Mouse (Mus musculus): Measurements from ENCODE around the gene Lrrc8c. TPM values are rescaled to one million over a fixed set of nuclear protein-coding genes. Genes with fewer than 3 reads are reported as not detected.

Gene Lrrc8c
- polyA plus RNA-seq, 1 experiment: 14.7 TPM

- H3K4me3 ChIP-seq (ENCODE audit: control insufficient read depth, low read depth, low read length): no peak overlapping the region
- H3K27ac ChIP-seq (ENCODE audit: control insufficient read depth, insufficient read depth, low read depth, low read length): no peak overlapping the region
- H3K27me3 ChIP-seq (ENCODE audit: control insufficient read depth, insufficient read depth, low read length): no peaks in the 10 kb centered on the region
- no peaks in the 10 kb centered on the region for H3K36me3 ChIP-seq (ENCODE audit: control insufficient read depth, insufficient read depth, low read length)
- TF ChIP-seq CTCF (IDR thresholded peaks at IDR 0.05; ENCODE audit: control insufficient read depth, insufficient read depth, insufficient replicate concordance, low read depth, low read length) (no peak), POLR2A (IDR thresholded peaks at IDR 0.05; ENCODE audit: control insufficient read depth, low read depth, low read length) (no peak)
- H3K4me1 ChIP-seq (ENCODE audit: control insufficient read depth, insufficient read depth, low read length): peaks cover 9% of the 10 kb centered on the region
These were observed 34.3 kb upstream of the Lrrc8c start for GRCm38 (mm10) chr5:105484891-105485290.

GRCm38 (mm10) chr5:105490211-105490610 is 29.0 kb upstream of the Lrrc8c start:
- no peaks in the 10 kb centered on the region for H3K27me3 ChIP-seq (ENCODE audit: control insufficient read depth, insufficient read depth, low read length)
- no peak overlapping the region for H3K27ac ChIP-seq (ENCODE audit: control insufficient read depth, insufficient read depth, low read depth, low read length)
- H3K4me3 ChIP-seq (ENCODE audit: control insufficient read depth, low read depth, low read length): no peak overlapping the region
- H3K36me3 ChIP-seq (ENCODE audit: control insufficient read depth, insufficient read depth, low read length): no peaks in the 10 kb centered on the region
- TF ChIP-seq POLR2A (IDR thresholded peaks at IDR 0.05; ENCODE audit: control insufficient read depth, low read depth, low read length): no peak
- TF ChIP-seq CTCF (IDR thresholded peaks at IDR 0.05; ENCODE audit: control insufficient read depth, insufficient read depth, insufficient replicate concordance, low read depth, low read length): no peak
- no peaks in the 10 kb centered on the region for H3K4me1 ChIP-seq (ENCODE audit: control insufficient read depth, insufficient read depth, low read length)

- Histone ChIP-seq H3K36me3 (ENCODE audit: control insufficient read depth, insufficient read depth, low read length) (no peaks in the 10 kb centered on the region), H3K27me3 (ENCODE audit: control insufficient read depth, insufficient read depth, low read length) (no peaks in the 10 kb centered on the region), H3K4me1 (ENCODE audit: control insufficient read depth, insufficient read depth, low read length) (no peaks in the 10 kb centered on the region), H3K27ac (ENCODE audit: control insufficient read depth, insufficient read depth, low read depth, low read length) (no peak overlapping the region), H3K4me3 (ENCODE audit: control insufficient read depth, low read depth, low read length) (no peak overlapping the region)
- TF ChIP-seq CTCF (IDR thresholded peaks at IDR 0.05; ENCODE audit: control insufficient read depth, insufficient read depth, insufficient replicate concordance, low read depth, low read length): no peak
- TF ChIP-seq POLR2A (IDR thresholded peaks at IDR 0.05; ENCODE audit: control insufficient read depth, low read depth, low read length): no peak
These were observed 27.8 kb upstream of the Lrrc8c start for GRCm38 (mm10) chr5:105491389-105491788.

GRCm38 (mm10) chr5:105492367-105493246 is 26.6 kb upstream of the Lrrc8c start:
- TF ChIP-seq POLR2A (IDR thresholded peaks at IDR 0.05; ENCODE audit: control insufficient read depth, low read depth, low read length) (no peak), CTCF (IDR thresholded peaks at IDR 0.05; ENCODE audit: control insufficient read depth, insufficient read depth, insufficient replicate concordance, low read depth, low read length) (no peak)
- no peaks in the 10 kb centered on the region for H3K4me1 ChIP-seq (ENCODE audit: control insufficient read depth, insufficient read depth, low read length)
- H3K4me3 ChIP-seq (ENCODE audit: control insufficient read depth, low read depth, low read length): no peak overlapping the region
- no peaks in the 10 kb centered on the region for H3K27me3 ChIP-seq (ENCODE audit: control insufficient read depth, insufficient read depth, low read length)
- H3K27ac ChIP-seq (ENCODE audit: control insufficient read depth, insufficient read depth, low read depth, low read length): no peak overlapping the region
- H3K36me3 ChIP-seq (ENCODE audit: control insufficient read depth, insufficient read depth, low read length): no peaks in the 10 kb centered on the region

- H3K27ac ChIP-seq (ENCODE audit: control insufficient read depth, insufficient read depth, low read depth, low read length): no peak overlapping the region
- H3K4me1 ChIP-seq (ENCODE audit: control insufficient read depth, insufficient read depth, low read length): no peaks in the 10 kb centered on the region
- TF ChIP-seq CTCF (IDR thresholded peaks at IDR 0.05; ENCODE audit: control insufficient read depth, insufficient read depth, insufficient replicate concordance, low read depth, low read length) (no peak), POLR2A (IDR thresholded peaks at IDR 0.05; ENCODE audit: control insufficient read depth, low read depth, low read length) (no peak)
- H3K4me3 ChIP-seq (ENCODE audit: control insufficient read depth, low read depth, low read length): no peak overlapping the region
- H3K36me3 ChIP-seq (ENCODE audit: control insufficient read depth, insufficient read depth, low read length): no peaks in the 10 kb centered on the region
- no peaks in the 10 kb centered on the region for H3K27me3 ChIP-seq (ENCODE audit: control insufficient read depth, insufficient read depth, low read length)
These were observed 25.8 kb upstream of the Lrrc8c start for GRCm38 (mm10) chr5:105493377-105493776.

DNA sequence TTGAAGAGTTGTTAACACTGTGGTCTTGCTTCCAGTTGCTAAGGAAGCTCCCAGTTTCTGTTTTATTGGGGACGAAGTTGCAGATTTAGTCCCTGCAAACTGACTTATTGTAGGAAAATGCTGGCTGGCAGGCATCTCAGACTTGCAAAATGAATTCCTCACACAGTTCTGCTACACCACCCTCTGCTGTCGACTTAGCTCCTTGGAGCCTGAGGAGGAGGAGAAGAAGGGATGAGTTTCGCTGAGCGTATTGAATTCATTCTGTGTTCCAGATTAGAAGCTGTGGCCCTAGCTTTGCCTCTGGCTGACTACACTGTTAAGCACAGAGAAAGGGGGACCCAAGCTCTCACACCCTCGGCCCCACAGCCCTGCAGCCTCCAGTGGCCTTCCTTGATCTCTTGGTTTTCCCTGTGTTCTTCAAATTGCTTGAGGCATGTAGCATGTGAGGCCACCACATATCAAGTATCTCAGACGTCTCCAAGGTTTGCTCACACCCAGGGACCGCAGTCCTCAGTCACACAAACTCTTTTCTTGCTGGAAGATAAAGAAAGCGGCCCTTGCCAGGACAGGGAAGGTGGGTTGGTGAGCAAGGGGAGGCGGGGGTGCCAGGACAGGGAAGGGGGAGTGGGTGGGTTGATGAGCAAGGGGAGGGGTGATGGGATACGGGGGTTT is 24.8 kb upstream of the Lrrc8c start:
- no peaks in the 10 kb centered on the region for H3K36me3 ChIP-seq (ENCODE audit: control insufficient read depth, insufficient read depth, low read length)
- H3K27ac ChIP-seq (ENCODE audit: control insufficient read depth, insufficient read depth, low read depth, low read length): no peak overlapping the region
- H3K4me3 ChIP-seq (ENCODE audit: control insufficient read depth, low read depth, low read length): no peak overlapping the region
- TF ChIP-seq CTCF (IDR thresholded peaks at IDR 0.05; ENCODE audit: control insufficient read depth, insufficient read depth, insufficient replicate concordance, low read depth, low read length) (no peak), POLR2A (IDR thresholded peaks at IDR 0.05; ENCODE audit: control insufficient read depth, low read depth, low read length) (no peak)
- H3K27me3 ChIP-seq (ENCODE audit: control insufficient read depth, insufficient read depth, low read length): no peaks in the 10 kb centered on the region
- no peaks in the 10 kb centered on the region for H3K4me1 ChIP-seq (ENCODE audit: control insufficient read depth, insufficient read depth, low read length)
